Mouse (Mus musculus): Measurements from ENCODE around the gene Esrrg. TPM values are rescaled to one million over a fixed set of nuclear protein-coding genes. Genes with fewer than 3 reads are reported as not detected.

The Esrrg gene
- total and polyA plus RNA-seq, 3 experiments: not detected

DNA sequence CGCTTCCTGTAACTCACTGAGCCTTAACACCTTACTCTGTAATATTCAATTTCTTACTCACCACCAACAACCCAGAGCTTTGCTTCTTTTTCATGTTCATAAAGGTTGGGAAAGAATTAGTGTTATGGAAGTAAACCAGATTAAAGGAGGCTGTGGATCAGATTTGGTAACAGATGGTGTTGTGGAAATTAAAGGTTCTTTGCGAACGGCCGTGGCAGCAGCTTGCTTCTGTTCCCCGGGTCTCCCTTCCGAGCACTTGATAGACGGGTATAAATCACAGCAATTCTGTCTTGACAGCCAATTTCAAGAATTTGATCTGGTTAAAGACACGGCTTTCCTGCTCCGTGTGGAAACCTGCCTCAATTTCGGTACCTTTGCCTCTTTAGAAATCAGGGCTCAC lies 421.5 kb downstream of the Esrrg start:
- no peak overlapping the region for H3K9ac ChIP-seq (ENCODE audit: insufficient read depth, low read depth)
- H3K27me3 ChIP-seq (replicated peaks): no peaks in the 10 kb centered on the region
- H3K4me1 ChIP-seq (ENCODE audit: control insufficient read depth in 1 of 2, insufficient read depth in 2 of 2): no peaks in the 10 kb centered on the region
- no peak for DNase-seq (ENCODE audit: extremely low read depth)
- peaks cover 59% of the 10 kb centered on the region for H3K9me3 ChIP-seq (replicated peaks; ENCODE audit: low read length)
- no peaks in the 10 kb centered on the region for H3K79me2 ChIP-seq (replicated peaks; ENCODE audit: control insufficient read depth, extremely low read depth, insufficient read depth, poor library complexity, severe bottlenecking)
- no peaks in the 10 kb centered on the region for H3K36me3 ChIP-seq (replicated peaks in 1 of 2; ENCODE audit: control insufficient read depth in 1 of 2, insufficient read depth in 1 of 2, low read length in 1 of 2)
- in situ Hi-C loops (cut with MboI; ENCODE audit: low pct_ligation_motif_present, low pct_unique_long_range_greater_than_20kb, low sequenced_read_pairs): no loop called here
- no peak overlapping the region for H3K4me2 ChIP-seq (ENCODE audit: insufficient read depth, low read depth, poor library complexity, severe bottlenecking)
- H3K27ac ChIP-seq (ENCODE audit: insufficient read depth, low read depth): no peak overlapping the region
- H3K4me3 ChIP-seq (replicated peaks in 1 of 3; ENCODE audit: low read depth in 2 of 3, low read length in 2 of 3, poor library complexity in 1 of 3): no peak overlapping the region
- dilution Hi-C loops (cut with MboI; ENCODE audit: extremely low pct_ligation_motif_present, extremely low pct_unique_long_range_greater_than_20kb, low sequenced_read_pairs): no loop called here
- no peak for TF ChIP-seq IRF4 (IDR thresholded peaks at IDR 0.05; ENCODE audit: low read depth, low read length)
- no peak for TF ChIP-seq NELFE (IDR thresholded peaks at IDR 0.05; ENCODE audit: low read depth, low read length)
- TF ChIP-seq MAZ (IDR thresholded peaks at IDR 0.05; ENCODE audit: low read depth, low read length): no peak
- TF ChIP-seq MXI1 (IDR thresholded peaks at IDR 0.05; ENCODE audit: low read depth, low read length): no peak
- TF ChIP-seq JUN (IDR thresholded peaks at IDR 0.05; ENCODE audit: insufficient read depth, low read depth, low read length): no peak
- TF ChIP-seq USF2 (conservative IDR thresholded peaks at IDR 0.05; ENCODE audit: low read depth, low read length): no peak
- TF ChIP-seq GABPA (IDR thresholded peaks at IDR 0.05; ENCODE audit: insufficient replicate concordance, low read depth, low read length): no peak

DNA sequence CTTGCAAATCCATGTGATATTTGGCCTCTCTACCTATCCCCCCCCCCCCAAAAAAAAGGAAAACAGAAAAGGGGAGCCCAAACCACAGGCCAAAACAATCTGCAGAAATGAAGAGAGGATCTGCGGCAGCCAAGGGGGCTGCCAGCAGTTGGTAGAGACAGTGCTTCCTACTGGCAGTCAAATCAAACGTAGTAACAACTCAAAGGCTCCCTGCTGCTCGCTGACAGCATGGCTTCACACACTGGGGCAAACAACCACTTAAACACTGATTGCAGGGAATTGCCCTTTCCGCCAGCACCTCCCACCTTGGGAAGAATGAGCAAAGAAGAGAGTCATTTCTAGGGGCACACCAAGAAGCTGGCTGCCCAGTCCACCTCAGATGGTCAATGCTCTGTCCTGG lies 422.7 kb downstream of the Esrrg start:
- DNase-seq (ENCODE audit: extremely low read depth): no peak
- Histone ChIP-seq H3K4me1 (ENCODE audit: control insufficient read depth in 1 of 2, insufficient read depth in 2 of 2) (no peaks in the 10 kb centered on the region), H3K9me3 (replicated peaks; ENCODE audit: low read length) (peaks cover 63% of the 10 kb centered on the region), H3K36me3 (replicated peaks in 1 of 2; ENCODE audit: control insufficient read depth in 1 of 2, insufficient read depth in 1 of 2, low read length in 1 of 2) (no peaks in the 10 kb centered on the region), H3K79me2 (replicated peaks; ENCODE audit: control insufficient read depth, extremely low read depth, insufficient read depth, poor library complexity, severe bottlenecking) (no peaks in the 10 kb centered on the region), H3K4me3 (replicated peaks in 1 of 3; ENCODE audit: low read depth in 2 of 3, low read length in 2 of 3, poor library complexity in 1 of 3) (no peak overlapping the region), H3K9ac (ENCODE audit: insufficient read depth, low read depth) (no peak overlapping the region), H3K27ac (ENCODE audit: insufficient read depth, low read depth) (no peak overlapping the region), H3K4me2 (ENCODE audit: insufficient read depth, low read depth, poor library complexity, severe bottlenecking) (no peak overlapping the region), H3K27me3 (replicated peaks) (no peaks in the 10 kb centered on the region)
- dilution Hi-C loops (cut with MboI; ENCODE audit: extremely low pct_ligation_motif_present, extremely low pct_unique_long_range_greater_than_20kb, low sequenced_read_pairs) (no loop called here), in situ Hi-C loops (cut with MboI; ENCODE audit: low pct_ligation_motif_present, low pct_unique_long_range_greater_than_20kb, low sequenced_read_pairs) (no loop called here)
- TF ChIP-seq MAZ (IDR thresholded peaks at IDR 0.05; ENCODE audit: low read depth, low read length): no peak
- TF ChIP-seq ELF1 (IDR thresholded peaks at IDR 0.05; ENCODE audit: low read depth, low read length): no peak
- TF ChIP-seq ZNF384 (IDR thresholded peaks at IDR 0.05; ENCODE audit: low read depth, low read length): no peak
- no peak for TF ChIP-seq ZKSCAN1 (IDR thresholded peaks at IDR 0.05; ENCODE audit: borderline replicate concordance, low read depth, low read length)
- no peak for TF ChIP-seq ZMIZ1 (IDR thresholded peaks at IDR 0.05; ENCODE audit: low read depth, low read length)
- TF ChIP-seq NRF1 (IDR thresholded peaks at IDR 0.05; ENCODE audit: low read depth, low read length): no peak
- TF ChIP-seq SIN3A (IDR thresholded peaks at IDR 0.05; ENCODE audit: low read length): no peak
- TF ChIP-seq POLR2AphosphoS2 (IDR thresholded peaks at IDR 0.05; ENCODE audit: low read depth, low read length): no peak
- TF ChIP-seq GABPA (IDR thresholded peaks at IDR 0.05; ENCODE audit: insufficient replicate concordance, low read depth, low read length): no peak
- TF ChIP-seq EP300 (IDR thresholded peaks at IDR 0.05; ENCODE audit: low read length): no peak
